Mouse (Mus musculus) right cerebral cortex, adult 18-20 months (tissue): ENCODE results near the gene B130006D01Rik.
A peak's percentile ranks its signal among the peaks of the same experiment; 100 is the strongest.

Source experiments
- DNase-seq: peaks from one replicate; pipeline ENCODE4 v3.0.0; 2022; ENCODE audit warnings: mixed read lengths

The B130006D01Rik gene

DNA sequence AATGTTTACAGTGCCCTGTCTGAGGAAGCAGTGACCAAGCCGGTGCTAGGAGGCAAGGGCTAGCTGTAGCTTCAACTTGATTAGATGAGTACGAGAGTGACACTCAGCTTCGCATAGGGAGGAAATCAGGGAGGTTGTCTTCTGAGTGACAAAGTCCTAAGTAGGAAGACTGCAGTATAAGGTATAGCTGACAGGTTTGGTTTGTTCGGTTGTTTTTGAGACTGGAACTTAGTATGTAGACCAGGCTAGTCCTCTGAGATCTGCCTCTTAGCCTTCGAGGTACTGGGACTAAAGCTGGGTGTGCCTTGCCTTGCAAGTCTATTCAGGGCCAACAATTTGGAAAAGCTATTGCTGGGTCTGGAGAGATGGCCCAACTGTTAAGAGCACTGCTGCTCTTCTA, at the start of gene B130006D01Rik:
Gene B130006D01Rik, plus strand, starts transcription at position 301 of the 400 bp plus-strand sequence.
- no peak for DNase-seq

DNA sequence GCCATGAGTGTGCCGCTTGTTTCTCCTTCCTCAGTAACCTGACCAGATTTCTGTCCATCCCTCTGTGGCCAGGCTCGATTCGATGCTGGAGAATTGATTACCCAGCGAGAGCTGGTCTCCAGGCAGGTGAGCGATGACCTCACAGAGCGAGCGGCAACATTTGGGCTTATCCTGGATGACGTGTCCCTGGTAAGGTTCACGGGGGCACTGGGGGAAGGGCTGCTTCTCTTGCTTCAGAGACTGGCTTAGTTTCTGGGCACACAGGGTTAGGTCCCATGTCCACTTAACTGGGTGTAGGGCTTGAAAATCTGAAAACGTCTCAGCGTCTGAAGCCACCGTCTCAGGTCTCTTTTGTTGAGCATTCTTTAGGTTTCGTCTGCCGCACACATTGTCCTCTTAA, 47.9 kb upstream of the B130006D01Rik start:
- DNase-seq: no peak

DNA sequence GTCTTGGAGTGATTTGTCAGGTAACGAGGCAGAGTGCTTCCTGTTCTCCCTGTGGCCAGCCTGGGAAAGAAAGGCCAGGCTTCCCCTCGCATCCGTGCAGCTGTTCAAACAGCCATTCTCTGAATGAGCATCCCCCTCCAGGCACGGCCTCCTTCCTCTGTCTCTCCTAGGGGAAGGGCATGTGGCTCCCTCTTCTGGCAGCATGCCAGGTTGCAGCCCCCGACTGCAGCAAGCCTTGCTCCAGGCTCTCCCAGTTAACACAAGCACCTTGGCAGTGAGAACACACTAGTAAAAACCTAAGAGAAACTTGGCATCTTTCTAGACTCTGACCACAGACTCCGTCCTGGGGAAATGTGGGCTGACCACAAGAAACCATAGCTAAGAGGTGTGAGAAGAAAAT, 47.1 kb upstream of the B130006D01Rik start:
- peak; percentile 47 for DNase-seq

DNA sequence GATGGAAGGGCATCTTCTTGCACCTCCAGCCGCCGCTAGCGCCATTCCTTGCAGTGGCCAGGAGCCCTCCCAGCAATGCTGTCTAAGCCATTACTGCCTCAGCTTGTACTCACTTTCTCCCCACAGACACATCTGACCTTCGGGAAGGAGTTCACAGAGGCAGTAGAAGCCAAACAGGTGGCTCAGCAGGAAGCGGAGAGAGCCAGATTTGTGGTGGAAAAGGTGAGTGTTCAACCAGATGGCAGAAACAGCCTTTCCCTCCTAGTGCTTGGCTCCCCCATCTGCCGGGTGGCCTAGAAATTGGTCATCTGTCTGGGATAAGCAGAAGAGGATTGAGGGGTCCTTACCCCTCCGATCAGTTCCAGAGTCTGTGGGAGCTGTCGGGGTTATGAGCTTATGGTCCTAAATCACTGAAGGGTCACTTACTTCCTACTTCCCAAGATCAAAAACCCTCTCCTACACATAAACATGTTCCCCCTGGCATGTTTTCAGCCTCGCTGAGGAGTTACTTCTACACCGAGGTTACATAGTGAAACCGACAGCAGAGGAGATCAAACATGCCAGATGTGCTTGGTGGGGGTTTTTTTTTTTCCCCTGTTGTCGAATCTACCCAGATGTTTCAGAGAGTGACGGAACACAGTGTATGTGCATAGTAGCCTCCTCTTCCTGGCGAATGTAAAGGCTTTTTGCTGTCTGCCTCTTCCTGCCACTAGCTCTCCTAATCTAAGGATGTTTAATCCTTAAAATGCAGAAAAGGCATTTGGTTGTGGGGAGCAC, 45.3 kb upstream of the B130006D01Rik start:
- no peak for DNase-seq

DNA sequence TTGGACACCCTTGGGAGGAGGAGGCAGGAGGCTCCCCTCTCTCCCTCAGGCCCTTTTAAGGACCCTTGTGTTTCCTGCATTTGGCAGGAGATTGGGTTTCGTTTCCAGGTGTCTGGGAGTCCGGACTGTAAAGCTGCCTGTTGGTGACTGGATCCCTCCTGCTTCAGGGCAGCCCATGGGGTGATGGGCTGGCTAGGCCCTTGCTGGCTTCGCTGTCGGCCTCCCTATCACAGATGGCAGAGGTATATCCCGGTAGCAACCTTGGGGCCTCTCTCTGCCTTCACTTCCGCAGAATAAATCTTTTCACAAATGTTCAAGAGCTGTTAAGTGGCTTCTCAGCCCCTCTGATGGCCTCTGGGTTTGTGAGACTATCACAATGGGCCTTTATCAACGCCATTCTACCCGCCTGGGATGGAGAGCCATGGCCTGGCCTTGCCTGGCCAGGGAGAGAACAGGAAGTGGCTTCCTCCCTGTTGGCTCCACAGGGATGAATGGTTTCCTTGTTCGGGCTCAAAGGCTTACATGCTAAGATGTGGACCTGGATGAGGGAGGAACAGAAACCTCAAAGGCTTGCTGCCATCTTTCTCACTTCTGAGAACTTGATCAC, 41.3 kb upstream of the B130006D01Rik start:
- no peak for DNase-seq

DNA sequence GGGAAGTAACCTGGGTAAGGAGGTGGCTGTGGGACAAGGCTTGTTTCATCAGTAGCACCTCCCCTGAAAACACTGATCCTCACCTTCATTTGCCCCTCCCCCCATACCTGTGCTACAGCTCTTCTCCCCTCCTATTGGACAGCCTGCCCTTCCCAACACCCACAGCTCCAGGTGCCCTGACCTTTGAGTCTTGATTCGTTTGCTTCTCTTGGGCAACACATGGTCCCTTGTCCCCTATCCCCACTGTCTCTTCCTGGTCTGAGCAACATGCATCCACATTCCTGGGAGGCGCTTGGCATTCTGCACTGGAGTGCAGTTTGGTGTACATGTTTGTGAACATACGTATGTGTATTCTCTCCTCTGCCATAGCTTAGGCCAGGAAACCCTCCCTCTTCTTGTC, 40.4 kb upstream of the B130006D01Rik start:
- no peak for DNase-seq

DNA sequence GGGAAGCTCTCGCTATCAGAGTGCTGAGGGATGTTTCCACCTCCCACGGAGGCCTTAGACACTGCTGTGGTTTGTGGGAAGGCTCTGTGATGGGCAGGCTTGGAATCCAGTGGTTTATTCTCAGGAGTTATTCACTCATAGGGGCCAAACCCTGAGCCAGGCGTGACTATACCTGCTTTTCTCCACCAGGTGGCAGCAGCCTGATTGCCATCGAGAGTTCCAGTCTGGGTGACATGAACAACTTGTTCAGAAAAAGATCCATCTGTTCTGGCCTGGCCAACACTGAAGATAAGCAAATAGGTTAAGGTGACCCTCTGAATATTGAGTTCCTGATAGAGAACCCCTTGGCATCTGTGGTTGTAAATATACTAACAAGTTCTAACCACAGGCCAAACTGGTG, 37.4 kb upstream of the B130006D01Rik start:
- peak; percentile 82 for DNase-seq

DNA sequence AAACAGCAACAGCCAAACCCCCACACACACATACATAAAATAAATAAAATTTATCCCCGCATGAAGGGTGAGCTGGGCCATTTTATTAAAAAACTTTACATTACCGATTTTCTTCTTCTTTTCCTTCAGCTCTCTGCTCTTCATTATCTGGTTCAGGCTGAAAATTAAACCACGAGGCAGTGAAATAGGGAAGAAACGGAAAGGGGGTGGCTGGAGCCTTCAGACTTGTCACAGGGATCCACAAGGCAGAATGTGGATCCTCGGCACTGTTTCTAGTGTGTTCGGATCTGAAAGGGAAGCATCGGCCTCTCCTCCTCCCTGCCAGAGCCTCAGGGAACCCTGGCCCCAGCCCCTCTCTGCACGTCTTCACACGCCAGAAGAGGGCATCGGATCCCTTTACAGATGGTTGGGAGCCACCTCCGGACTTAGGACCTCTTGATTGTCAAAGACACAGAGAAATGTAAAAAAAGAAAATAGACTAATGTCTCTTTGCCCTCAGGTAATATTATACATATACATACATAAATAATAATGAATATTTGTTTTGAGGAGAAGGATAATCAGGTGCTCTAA, 36.2 kb upstream of the B130006D01Rik start:
- no peak for DNase-seq

DNA sequence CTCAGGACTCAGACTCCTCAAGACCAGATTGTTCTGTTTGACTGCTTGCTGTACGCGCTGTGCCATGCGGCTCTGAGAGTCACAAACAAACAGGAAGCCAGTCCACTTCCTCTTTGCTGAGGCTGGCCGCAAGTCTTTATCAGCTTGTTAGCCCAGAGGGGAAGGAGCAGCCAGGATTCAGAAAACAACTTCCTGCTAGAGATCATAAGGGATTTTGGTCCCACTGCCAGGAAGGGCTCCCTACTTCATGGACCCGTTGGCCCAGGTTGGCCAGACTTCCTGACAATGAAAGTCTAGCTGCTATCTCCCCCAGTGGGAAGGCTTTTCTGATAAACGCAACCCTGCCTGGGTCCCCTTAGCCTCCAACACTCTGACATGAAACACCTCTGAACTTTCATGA, 34.9 kb upstream of the B130006D01Rik start:
- DNase-seq: no peak

DNA sequence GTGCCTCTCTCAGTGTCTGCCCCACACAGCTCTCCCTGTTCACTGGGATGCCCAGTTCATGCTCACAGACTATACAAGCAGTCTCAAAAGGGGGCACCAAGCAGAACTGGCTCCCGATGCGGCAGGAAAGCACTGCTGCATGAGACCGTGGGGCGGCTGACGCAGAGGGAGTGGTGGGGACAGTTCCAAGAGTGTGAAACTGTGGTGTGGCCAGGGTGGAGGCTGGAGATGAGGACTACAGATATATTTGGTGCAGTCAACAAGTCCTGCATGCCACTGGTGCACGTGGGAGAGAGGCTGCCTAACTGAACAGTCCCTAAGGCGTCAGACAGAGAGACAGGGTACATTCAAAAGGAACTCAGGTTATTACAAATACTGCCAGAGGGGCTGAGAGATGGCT, 34.4 kb upstream of the B130006D01Rik start:
- peak; percentile 17 for DNase-seq

DNA sequence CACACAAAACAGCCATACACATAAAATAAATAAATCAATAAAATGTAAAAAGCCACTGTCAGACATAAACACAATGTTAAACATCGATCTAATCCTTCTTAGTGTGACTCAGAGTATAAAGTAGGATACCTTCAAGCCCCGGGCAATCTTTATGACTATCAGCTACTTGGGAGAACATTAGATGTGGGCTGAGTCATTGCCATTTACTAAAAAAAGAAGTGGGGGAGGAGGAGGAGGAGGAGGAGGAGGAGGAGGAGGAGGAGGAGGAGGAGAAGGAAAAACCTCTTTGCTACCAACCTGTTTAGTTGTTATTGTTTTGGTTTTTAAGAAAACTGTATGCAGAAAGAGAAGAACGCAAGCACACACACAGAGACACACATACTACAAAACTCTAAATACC, 33.8 kb upstream of the B130006D01Rik start:
- no peak for DNase-seq

DNA sequence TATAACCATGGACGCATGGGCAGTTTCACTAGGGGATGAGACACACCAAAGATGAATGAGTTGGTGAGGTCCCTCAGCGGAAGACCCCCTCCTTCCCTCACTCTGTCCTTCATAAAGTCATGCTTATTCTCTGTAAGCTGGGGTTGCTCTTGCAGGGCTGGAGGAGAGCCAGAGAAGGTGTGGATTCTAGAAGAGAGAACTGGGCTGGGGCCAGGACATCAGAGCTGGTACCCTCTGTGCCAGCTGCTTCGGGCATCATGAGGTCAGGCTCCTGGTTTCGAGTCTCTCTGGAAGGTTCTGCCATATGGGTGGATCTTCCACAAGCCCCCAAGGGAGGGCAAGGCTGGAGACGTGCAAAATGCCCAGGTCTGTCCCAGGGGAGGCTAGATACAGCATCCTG, 24.8 kb upstream of the B130006D01Rik start:
- DNase-seq: no peak

DNA sequence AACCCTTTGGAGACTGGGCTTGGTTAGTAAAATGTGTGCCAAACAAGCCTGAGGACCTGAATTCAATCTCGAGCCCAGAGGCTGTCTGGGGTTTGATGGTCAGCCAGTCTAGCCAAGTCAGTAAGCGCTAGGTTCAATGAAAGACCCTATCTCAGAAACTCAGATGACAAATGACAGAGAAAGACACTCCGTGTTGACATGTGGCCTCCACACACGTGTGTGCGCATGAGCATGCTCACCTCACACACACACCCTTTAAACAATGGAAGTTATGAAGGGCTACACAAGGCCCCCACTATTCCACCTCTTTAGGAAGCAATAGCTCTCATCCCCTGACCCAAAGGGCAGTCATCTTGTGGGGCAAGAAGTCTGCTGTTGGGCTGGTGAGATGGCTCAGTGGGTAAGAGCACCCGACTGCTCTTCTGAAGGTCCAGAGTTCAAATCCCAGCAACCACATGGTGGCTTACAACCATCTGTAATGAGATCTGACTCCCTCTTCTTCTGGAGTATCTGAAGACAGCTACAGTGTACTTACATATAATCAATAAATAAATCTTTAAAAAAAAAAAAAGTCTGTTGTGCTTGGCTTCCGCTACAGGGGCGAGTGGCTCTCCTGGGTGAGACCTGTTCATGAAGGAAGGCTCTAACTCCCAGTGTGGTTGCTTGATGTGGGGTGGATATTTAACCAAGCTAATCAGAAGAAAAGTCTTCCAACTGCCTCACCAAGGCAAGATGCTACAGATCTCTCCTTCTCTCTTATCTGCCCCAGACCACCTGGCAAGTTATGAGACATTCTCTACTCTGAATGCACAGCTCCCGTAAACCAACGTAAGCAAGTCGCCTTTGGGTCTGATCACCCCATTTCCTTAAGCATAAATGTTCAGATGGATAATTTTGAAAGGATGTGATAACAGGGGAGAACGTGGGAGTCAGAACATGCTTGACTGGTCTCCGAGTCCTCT, 22.3 kb upstream of the B130006D01Rik start:
- DNase-seq: no peak

DNA sequence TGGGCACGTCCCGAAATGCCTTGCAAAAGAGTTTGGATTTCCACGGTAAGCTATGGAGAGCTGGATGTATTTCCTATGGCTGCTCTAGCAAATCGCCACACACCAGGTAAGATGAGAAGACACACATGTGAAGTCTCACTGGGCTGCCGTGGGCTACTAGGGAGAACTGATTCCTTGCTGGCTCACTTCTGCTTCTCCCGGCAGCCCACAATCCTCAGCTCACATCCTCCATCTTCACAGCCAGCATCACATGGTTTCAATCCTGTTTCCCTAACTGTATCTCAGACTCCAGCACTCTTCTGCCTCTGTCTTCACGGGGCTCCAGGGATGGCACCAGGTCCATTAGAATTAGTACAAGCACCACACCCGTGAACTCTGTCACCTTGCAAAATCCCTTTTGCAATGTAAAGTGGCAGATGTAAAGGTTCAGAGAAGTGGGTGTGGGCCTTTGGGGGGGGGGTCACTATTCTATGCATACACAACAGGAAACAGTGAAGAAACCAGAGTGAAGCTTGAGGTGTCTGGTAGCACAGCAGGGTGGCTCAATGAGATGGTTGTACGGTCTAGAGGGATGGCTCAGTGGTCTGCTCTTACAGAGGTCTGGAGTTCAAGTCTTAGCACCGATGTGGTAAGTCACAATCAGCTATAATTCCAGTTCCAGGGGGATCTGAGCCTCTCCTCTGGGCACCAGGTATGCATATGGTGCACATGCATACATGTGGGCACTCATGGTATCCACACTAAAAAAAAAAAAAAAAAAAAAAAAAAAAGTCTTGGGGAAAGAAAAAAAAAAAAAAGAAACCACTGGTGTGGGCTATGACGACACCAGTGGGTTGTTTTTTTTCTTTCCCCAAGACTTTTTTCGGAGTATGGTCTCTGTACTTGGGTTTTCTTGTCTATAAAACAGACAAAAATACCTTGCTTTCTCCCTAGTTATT, 19.1 kb upstream of the B130006D01Rik start:
- DNase-seq: no peak

DNA sequence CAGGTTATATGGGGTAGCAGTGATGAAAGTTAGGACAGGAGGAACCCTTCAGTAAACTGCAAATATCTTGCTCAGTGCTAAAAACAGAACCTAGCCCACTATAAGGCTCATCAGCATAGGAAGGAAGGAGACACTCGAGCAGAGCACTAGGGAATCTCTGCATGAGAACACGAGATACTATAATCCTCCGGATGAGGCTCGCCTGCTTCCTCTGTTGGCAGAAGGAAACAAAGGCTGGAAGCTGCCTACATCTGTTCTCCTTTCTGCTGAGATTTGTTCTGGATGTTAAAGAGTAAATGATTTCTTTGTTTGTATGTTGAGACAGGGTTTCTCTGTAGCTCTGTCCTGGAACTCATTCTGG, 18.4 kb upstream of the B130006D01Rik start:
- DNase-seq: no peak

DNA sequence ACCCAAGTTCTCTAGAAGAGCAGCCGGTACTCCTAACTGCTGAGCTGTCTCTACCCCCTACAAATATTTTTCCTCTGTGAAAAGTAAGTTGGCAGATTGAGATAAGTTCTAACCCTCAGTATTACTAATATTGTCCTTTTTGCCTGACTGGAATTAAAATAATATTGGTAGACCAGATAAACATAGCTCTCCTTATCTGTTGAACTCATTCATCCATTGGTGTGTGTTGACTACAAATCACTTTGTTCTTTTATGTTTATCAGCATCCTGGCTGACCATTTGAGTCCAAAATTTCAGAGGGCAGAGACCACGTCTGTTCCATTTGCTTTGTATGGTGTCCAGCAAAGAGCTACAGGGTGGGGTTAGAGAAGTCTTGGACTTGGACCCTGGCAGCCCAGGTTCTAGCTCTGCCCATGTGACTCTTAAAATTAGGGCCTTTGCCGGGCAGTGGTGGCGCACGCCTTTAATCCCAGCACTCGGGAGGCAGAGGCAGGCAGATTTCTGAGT, 13.8 kb upstream of the B130006D01Rik start:
- DNase-seq: no peak

DNA sequence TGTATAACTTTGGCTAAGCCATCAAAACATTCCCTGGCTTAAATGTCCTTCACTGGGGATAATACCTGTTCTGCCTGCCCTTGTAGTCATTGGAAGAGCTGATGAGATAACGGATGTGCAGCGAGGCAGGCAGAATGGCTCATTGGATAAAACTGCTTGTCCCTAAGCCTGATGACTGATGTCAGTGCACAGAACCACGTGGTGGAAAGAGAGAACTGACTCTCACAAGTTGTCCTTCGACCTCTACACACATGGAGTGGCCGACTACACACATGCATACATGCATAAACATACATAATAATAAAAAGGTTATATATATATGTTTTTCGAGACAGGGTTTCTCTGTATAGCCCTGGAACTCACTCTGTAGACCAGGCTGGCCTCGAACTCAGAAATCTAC, 12.9 kb upstream of the B130006D01Rik start:
- no peak for DNase-seq

DNA sequence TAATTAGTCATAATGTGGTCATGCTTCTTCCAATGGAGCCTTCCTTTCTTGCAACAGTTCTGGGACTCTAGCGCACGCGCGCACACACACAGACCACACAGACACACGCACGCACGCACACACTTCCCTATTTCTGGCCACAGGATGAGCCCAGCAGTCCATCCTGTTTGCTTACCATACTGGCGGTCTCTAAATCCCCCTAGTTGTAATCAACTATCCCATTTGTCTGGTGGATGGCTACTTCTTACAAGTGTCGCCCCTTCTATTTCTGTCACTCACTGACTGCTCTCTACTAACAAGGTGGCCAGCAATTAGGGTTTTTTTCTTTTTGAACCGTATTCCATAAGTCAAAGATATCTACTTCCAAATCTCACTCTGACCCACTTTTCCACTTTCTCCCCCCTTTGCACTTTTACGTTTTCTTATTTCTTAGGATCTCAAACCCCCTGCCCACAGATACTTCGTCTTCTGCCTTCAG, 11.3 kb upstream of the B130006D01Rik start:
- peak; percentile 30 for DNase-seq

DNA sequence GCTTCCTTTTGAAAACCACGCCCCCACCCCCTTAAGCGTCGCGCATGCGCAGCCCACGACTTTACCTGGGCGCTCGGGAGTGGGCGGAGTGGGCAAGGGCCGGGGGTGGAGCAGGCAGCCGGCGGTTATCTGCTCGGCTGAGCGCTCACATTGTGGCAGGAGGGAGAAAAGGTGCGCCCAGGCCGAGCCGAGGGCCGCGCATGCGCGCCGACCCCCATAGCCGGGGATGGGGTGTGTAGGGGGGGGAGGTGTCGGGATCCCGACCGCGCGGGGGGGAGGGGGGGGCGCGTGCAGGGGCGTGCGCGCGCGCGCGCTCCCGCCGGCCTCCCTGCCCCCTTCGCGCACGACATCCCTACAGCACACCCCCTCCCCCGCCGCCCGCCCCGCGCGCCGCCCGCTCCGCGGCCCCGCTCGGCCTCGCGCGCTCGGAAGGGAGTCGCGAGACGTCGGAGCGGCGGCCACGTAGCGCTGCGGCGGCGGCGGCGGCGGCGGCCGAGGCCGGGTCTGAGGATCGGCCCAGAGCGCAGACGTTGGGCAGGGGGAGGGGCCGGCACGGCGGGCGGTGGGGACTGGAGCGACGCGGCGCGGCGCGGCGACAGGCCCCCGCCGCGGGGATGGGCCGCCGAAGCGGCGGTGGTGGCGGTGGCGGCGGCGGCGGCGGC, 10.7 kb upstream of the B130006D01Rik start, which contains the start of gene Zfp652:
Gene Zfp652, plus strand, starts transcription at position 111 of the 662 bp plus-strand sequence.
- DNase-seq: peak; percentile 80

DNA sequence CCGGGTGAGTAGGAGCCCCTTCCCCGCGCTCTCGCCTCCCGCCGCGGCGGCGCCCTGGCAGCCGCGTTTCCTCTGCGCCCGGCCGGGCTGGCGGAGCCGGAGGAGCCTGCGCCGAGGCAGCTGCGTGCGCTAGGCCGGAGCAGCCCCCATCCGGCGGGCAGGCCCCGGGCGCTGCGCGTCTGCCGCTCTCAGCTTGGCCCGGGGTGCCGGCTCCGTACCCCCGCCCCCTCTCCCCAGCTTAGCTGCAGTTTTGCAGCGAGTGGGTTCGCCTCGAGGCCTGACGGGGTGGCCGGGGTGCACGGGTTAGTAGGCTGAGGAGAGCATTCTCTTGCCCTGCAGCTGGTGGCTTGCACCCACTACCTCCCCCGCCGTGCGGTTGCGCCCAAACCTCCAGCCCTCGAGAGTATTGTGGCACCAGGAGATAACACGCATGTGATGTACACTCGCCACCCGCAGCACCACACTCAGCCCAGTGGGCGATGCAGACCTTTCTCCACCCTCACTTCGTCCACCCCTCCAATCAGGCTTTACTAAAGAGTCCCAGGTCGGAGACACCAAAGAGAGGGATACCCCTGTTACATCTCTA, 10.1 kb upstream of the B130006D01Rik start:
- peak; percentile 48 for DNase-seq
